Mouse (Mus musculus): ENCODE results near the gene Zfp410. TPM values are rescaled to one million over a fixed set of nuclear protein-coding genes. Genes with fewer than 3 reads are reported as not detected.

Zfp410 gene
- total RNA-seq (2023) = 76.3 TPM

GRCm38 (mm10) chr12:84316721-84317621 lies at the start of gene Zfp410:
TSS of gene Zfp410 (plus strand) at chr12:84316852.

DNA sequence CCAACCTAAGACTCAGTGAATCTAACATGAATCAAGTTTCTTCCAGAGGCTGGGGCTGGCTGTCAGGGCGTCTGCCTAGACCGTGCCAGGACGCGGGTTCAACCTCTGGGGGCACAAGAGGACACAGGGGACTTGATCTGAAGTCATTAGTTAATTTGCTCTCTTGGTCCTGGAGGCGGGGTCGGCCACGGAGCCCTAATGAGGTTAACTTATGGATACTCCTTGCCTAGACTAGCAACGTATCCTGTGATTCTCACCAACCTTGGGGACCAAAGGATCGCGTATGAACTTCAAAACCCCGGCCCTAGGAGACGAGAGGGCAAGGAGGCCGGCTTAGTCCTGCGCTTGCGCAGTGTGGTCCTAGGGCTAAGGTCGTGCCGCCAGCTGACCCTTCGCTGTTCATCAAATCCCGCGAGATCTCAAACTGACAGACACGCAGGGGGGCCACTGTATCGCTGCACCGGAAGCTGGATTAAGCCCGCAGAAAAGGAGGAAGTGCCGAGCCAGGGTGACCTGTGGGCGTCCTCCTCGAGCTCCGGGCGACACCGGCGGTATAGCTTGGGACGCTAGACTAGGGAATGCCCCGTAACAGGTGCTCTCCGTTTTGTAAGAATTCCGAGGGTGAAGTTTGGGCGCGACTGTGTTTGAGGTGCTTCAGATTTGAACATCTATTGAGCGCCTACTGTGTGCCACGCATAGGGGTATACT lies 31.6 kb upstream of the Zfp410 start, which contains the start of gene Ptgr2:
Gene Ptgr2, plus strand, starts transcription at position 348 of the 708 bp plus-strand sequence.

DNA sequence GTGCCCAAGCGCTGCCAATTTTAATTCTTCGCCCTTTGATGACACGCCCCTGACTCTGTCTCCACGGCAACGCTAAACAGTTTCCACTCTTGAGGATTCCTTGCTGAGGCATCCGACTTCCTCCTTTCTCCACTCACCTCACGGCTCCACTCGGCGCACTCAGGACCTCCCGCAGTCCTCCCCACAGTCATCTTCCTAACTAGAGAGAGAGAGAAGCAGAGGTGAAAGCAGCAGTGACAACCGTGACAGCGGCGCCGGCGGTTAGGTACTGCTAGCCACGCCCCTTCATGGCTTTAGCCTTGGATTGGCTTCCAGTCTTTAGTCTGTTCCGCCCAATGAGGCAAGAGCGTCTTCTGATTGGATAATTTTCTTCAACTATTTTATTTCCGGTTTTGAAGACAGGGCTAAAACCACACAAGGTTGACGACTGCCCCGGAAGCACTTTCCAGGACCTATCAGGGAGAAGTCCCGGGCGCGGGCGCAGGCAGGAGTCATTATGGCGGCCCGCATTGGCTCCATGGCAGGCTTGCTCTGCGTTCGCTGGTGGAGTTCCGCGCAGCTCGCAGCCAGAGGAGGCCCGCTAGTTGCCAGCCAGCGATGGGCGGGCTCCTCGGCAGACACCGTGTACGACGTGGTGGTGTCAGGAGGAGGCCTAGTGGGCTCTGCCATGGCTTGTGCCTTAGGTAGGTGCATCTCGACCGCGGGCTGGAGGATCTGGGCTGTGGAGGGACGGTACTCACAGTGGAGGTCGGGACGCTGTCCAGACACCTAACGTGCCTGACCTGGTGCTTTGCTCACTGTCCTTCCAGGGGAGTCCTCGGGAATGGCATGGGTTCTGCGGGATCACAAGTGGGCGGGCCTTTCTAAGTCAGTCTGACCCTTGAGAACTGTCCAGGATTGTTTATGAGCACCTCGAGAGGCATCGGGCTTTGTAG lies 45.2 kb downstream of the Zfp410 start, which contains the start of the genes Coq6 and Fam161b:
Gene Coq6, plus strand, starts transcription at position 103 of the 935 bp plus-strand sequence.
Gene Fam161b, minus strand, starts transcription at position 279 of the 935 bp plus-strand sequence.

Other genes with a start within 250 kb of the Zfp410 start
- gene Acot5, start 247.5 kb upstream of the Zfp410 start, total RNA-seq (2023) = 0.40 TPM
- gene Acot6, start 216.2 kb upstream of the Zfp410 start, total RNA-seq (2023) = 2.8 TPM
- 1.2 TPM for gene Dnal1, start 202.5 kb upstream of the Zfp410 start, total RNA-seq (2023)
- gene Pnma1, start 168.4 kb upstream of the Zfp410 start, total RNA-seq (2023) = 9.3 TPM
- gene Elmsan1, start 98.0 kb upstream of the Zfp410 start, total RNA-seq (2023) = 131 TPM
- 18.7 TPM for gene Ptgr2, start 31.6 kb upstream of the Zfp410 start, total RNA-seq (2023)
- gene Coq6, start 44.8 kb downstream of the Zfp410 start, total RNA-seq (2023) = 30.3 TPM
- gene Fam161b, start 45.0 kb downstream of the Zfp410 start, total RNA-seq (2023) = 1.2 TPM
- 38.2 TPM for gene Entpd5, start 92.2 kb downstream of the Zfp410 start, total RNA-seq (2023)
- gene Bbof1, start 92.2 kb downstream of the Zfp410 start, total RNA-seq (2023) = 3.3 TPM
- 38.0 TPM for gene Rnf113a2, start 100.3 kb downstream of the Zfp410 start, total RNA-seq (2023)
- gene Aldh6a1, start 134.2 kb downstream of the Zfp410 start, total RNA-seq (2023) = 15.0 TPM
- gene Lin52, start 134.6 kb downstream of the Zfp410 start, total RNA-seq (2023) = 20.2 TPM